Mouse (Mus musculus) neural tube, embryonic 11.5 days (tissue): Measurements from ENCODE around the gene Zfp989. TPM values are rescaled to one million over a fixed set of nuclear protein-coding genes. Genes with fewer than 3 reads are reported as not detected.

Experiments used
- polyA plus RNA-seq: library from polyadenylated mRNA; unstranded; fragments of >200 nt; fragmentation: Nextera tagmentation; extraction: Ambion mirVana; gene quantifications from 2 replicates; pipeline ENCODE4 v1.2.1, GENCODE M21; 2014

The Zfp989 gene
- polyA plus RNA-seq, 1 experiment from 2014 or later: not detected

Other genes with a start within 250 kb of the Zfp989 start
- gene Gm21411, start 62.4 kb upstream of the Zfp989 start, polyA plus RNA-seq: not detected in 2 replicates
- gene Rex2, start 49.9 kb downstream of the Zfp989 start, polyA plus RNA-seq: not detected in 2 replicates
- 6.5 and 6.7 TPM in 2 replicates for gene Zfp991, start 160.1 kb downstream of the Zfp989 start, polyA plus RNA-seq